Mouse (Mus musculus): Measurements from ENCODE around the gene Wfdc13. TPM values are rescaled to one million over a fixed set of nuclear protein-coding genes. Genes with fewer than 3 reads are reported as not detected.
A peak's percentile ranks its signal among the peaks of the same experiment; 100 is the strongest.
"Not testable (repeated sequence)": the region's sequence is repeated elsewhere in the genome, so short reads cannot be mapped to it uniquely, and the experiment has no call there.

The Wfdc13 gene
- polyA plus RNA-seq, 1 experiment = not detected

DNA sequence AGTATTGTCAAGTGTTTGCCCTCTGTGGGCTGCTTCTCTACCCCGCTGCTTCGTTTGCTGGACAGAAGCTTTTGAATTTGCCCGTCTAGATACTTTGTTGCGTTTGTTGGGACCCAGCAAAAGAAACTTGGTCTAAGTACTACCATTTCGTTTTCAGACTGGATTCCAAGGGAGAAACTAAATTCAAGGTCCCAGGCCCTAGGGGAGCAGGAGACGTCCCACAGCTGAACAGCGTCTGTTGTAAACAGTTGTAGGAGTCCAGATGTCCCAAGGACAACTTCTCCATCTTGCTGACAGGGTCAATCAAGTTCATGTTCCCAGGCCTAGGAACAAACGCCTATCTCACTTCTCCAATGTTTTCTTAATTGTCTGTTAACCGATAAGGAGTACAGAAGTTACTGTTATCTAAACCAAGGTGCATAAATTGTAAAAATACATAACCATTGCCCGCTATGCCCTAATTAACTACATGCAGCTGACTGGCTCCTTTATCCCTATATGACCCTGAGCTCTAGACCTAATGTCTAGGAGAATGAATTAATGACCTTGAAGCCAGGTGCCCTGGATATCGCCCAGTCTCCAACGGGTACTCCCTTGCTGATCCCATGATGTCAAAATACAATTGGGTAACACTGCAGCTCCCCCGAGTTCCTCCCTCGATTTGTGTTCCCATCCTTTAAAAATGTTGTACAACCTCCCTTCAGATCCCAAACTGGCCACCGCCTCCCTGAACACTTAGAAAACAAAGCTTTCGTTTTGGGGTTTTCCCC is 7.8 kb upstream of the Wfdc13 start:
- no peak for TF ChIP-seq POLR2A (IDR thresholded peaks at IDR 0.05; ENCODE audit: borderline replicate concordance, extremely low read depth, insufficient read depth, insufficient read length, poor library complexity, severe bottlenecking)
- TF ChIP-seq CTCF (IDR thresholded peaks at IDR 0.05; ENCODE audit: borderline replicate concordance, extremely low read depth, insufficient read depth, insufficient read length) = no peak
- no peak for DNase-seq (ENCODE audit: low read depth)

DNA sequence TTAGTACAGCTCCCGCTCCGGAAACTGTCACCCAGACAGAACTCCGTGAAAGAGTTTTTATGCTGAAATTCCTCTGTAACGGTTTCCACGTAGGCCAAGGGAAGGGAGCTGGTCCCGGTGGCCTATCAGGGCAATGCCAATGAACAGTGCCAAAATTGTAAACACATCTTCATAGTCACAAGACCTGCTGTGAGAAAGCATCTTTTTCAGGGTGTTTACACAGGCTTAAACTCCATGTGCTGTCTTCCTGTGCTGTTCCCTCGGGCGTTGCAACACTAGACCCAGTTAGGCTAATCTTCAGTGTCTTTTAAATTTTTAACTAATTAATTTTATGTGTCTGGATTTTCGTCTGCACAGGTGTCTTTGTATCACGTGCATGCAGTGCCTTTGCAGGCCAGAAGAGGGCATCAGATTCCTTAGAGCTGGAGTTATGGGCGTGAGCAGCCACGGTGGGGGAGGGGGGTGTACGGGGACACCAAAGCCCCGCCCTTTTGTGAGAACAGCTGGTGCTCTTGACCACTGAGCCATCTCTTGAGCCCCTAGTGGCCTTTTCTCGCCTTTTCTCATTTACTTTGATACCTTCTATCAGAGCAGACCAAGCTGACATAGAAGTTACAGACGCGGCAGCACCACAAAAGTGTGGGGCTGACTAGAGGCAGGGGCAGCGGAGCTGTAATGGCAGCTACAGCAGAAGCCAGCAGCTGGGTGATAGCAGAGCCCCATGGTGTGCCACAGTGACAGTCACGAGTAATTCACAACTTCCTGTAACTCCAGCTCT is 5.9 kb upstream of the Wfdc13 start:
- peak; percentile 83 for DNase-seq (ENCODE audit: low read depth)
- peak; percentile 75 for TF ChIP-seq CTCF (IDR thresholded peaks at IDR 0.05; ENCODE audit: borderline replicate concordance, extremely low read depth, insufficient read depth, insufficient read length)
- no peak for TF ChIP-seq POLR2A (IDR thresholded peaks at IDR 0.05; ENCODE audit: borderline replicate concordance, extremely low read depth, insufficient read depth, insufficient read length, poor library complexity, severe bottlenecking)

GRCm38 (mm10) chr2:164679906-164680305 is 5.0 kb upstream of the Wfdc13 start:
- no peak for TF ChIP-seq POLR2A (IDR thresholded peaks at IDR 0.05; ENCODE audit: borderline replicate concordance, extremely low read depth, insufficient read depth, insufficient read length, poor library complexity, severe bottlenecking)
- TF ChIP-seq CTCF (IDR thresholded peaks at IDR 0.05; ENCODE audit: borderline replicate concordance, extremely low read depth, insufficient read depth, insufficient read length) = no peak
- DNase-seq (ENCODE audit: low read depth) = no peak

DNA sequence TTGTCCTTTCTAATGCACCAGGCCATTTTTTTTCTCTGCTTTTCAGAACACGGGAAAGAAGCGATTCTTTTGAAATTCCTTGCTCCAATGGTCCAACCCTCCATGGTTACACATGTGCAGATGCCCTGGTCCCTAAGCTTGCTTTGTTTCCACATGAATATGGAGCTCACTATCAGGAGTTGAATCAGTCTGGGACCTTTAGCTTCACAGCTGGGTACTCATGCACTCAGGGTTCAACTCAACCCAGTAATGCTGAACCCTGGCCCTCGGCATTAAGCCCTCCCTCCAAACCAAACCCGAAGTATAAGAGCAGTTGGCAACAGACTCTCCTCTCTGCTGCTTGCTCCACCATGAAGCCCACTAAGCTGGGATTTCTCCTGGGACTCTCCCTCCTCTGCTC is 13.3 kb downstream of the Wfdc13 start, which contains the start of gene Spint4:
Gene Spint4, plus strand, starts transcription at position 301 of the 400 bp plus-strand sequence.
- no peak for DNase-seq (ENCODE audit: low read depth)
- no peak for TF ChIP-seq CTCF (IDR thresholded peaks at IDR 0.05; ENCODE audit: borderline replicate concordance, extremely low read depth, insufficient read depth, insufficient read length)
- no peak for TF ChIP-seq POLR2A (IDR thresholded peaks at IDR 0.05; ENCODE audit: borderline replicate concordance, extremely low read depth, insufficient read depth, insufficient read length, poor library complexity, severe bottlenecking)

- no peak for DNase-seq (ENCODE audit: low read depth)
Observed at GRCm38 (mm10) chr2:164700959-164701358, 16.1 kb downstream of the Wfdc13 start.

GRCm38 (mm10) chr2:164701761-164702160 is 16.9 kb downstream of the Wfdc13 start:
- TF ChIP-seq CTCF (IDR thresholded peaks at IDR 0.05; ENCODE audit: borderline replicate concordance, extremely low read depth, insufficient read depth, insufficient read length) (no peak), POLR2A (IDR thresholded peaks at IDR 0.05; ENCODE audit: borderline replicate concordance, extremely low read depth, insufficient read depth, insufficient read length, poor library complexity, severe bottlenecking) (no peak)
- no peak for DNase-seq (ENCODE audit: low read depth)

More at GRCm38 (mm10) chr2:164700959-164701358, 16.1 kb downstream of the Wfdc13 start:
- no peak for TF ChIP-seq CTCF (IDR thresholded peaks at IDR 0.05; ENCODE audit: borderline replicate concordance, extremely low read depth, insufficient read depth, insufficient read length)
- no peak for TF ChIP-seq POLR2A (IDR thresholded peaks at IDR 0.05; ENCODE audit: borderline replicate concordance, extremely low read depth, insufficient read depth, insufficient read length, poor library complexity, severe bottlenecking)

GRCm38 (mm10) chr2:164704235-164704634 is 19.3 kb downstream of the Wfdc13 start:
- DNase-seq (ENCODE audit: low read depth) = no peak
- no peak for TF ChIP-seq POLR2A (IDR thresholded peaks at IDR 0.05; ENCODE audit: borderline replicate concordance, extremely low read depth, insufficient read depth, insufficient read length, poor library complexity, severe bottlenecking)
- no peak for TF ChIP-seq CTCF (IDR thresholded peaks at IDR 0.05; ENCODE audit: borderline replicate concordance, extremely low read depth, insufficient read depth, insufficient read length)

- DNase-seq (ENCODE audit: low read depth) = no peak
- TF ChIP-seq POLR2A (IDR thresholded peaks at IDR 0.05; ENCODE audit: borderline replicate concordance, extremely low read depth, insufficient read depth, insufficient read length, poor library complexity, severe bottlenecking) = no peak
- no peak for TF ChIP-seq CTCF (IDR thresholded peaks at IDR 0.05; ENCODE audit: borderline replicate concordance, extremely low read depth, insufficient read depth, insufficient read length)
Observed at GRCm38 (mm10) chr2:164705328-164705727, 20.4 kb downstream of the Wfdc13 start.

DNA sequence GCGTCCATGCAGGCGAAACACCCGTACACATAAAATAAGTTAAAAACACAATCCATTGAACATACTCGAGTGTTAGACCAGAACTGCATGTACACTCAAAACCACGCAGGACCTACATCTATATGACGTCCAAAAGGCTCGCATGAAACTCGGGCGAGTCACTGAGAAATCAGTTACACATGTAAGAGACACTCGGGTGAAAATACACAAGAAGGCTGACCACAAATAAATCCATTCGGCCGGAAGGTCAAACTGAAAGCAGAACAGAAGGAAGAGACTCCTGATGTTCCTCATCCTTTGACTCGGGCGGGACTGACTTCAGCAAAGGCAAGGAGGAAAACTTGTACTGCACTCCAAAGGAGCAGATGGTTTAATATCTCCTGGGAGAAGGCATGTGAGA is 21.1 kb downstream of the Wfdc13 start:
- TF ChIP-seq CTCF (IDR thresholded peaks at IDR 0.05; ENCODE audit: borderline replicate concordance, extremely low read depth, insufficient read depth, insufficient read length) (no peak), POLR2A (IDR thresholded peaks at IDR 0.05; ENCODE audit: borderline replicate concordance, extremely low read depth, insufficient read depth, insufficient read length, poor library complexity, severe bottlenecking) (no peak)
- DNase-seq (ENCODE audit: low read depth) = no peak

GRCm38 (mm10) chr2:164715005-164715404 is 30.1 kb downstream of the Wfdc13 start, which contains the start of gene Spint5:
Spint5 (plus strand) TSS chr2:164715305.
- DNase-seq (ENCODE audit: low read depth) = no peak

GRCm38 (mm10) chr2:164716194-164716786 is 31.4 kb downstream of the Wfdc13 start:
- not testable (repeated sequence) for DNase-seq (ENCODE audit: low read depth)

More at GRCm38 (mm10) chr2:164715005-164715404, 30.1 kb downstream of the Wfdc13 start, which contains the start of gene Spint5:
- TF ChIP-seq POLR2A (IDR thresholded peaks at IDR 0.05; ENCODE audit: borderline replicate concordance, extremely low read depth, insufficient read depth, insufficient read length, poor library complexity, severe bottlenecking) = no peak

All from brain, embryonic 14.5 days (tissue).